Mouse (Mus musculus) stomach, postnatal 0 days (tissue): ENCODE data around the gene Pan3. TPM values are rescaled to one million over a fixed set of nuclear protein-coding genes. Genes with fewer than 3 reads are reported as not detected.
A peak's percentile ranks its signal among the peaks of the same experiment; 100 is the strongest.

ENCODE experiments used
- ATAC-seq: fragments of 200-750 bp; cut with Nextera tagmentation; 2 replicates; pipeline ENCODE4 v1.8.0; 2017; ENCODE audit not compliant: low FRiP score, low TSS enrichment
- DNase-seq: peaks from one replicate; pipeline ENCODE4 v3.0.0-alpha.2; 2016; ENCODE audit warnings: low spot score
- H3K27ac ChIP-seq: fragments of 300-500 bp; sonication (generic); replicated peaks from 2 replicates; pipeline ENCODE4 v1.5.1; 2014; ENCODE audit warnings: mild to moderate bottlenecking, control low read depth
- H3K27me3 ChIP-seq: fragments of 300-500 bp; sonication (generic); 2 replicates; pipeline ENCODE4 v1.6.1; 2014; ENCODE audit warnings: low read length; ENCODE audit not compliant: control insufficient read depth, insufficient read depth
- H3K36me3 ChIP-seq: fragments of 300-500 bp; sonication (generic); 2 replicates; pipeline ENCODE4 v1.6.1; 2014; ENCODE audit warnings: low read length, mixed read lengths; ENCODE audit not compliant: control insufficient read depth, insufficient read depth
- H3K4me1 ChIP-seq: fragments of 300-500 bp; sonication (generic); replicated peaks from 2 replicates; pipeline ENCODE4 v1.6.1; 2014; ENCODE audit warnings: antibody characterized with exemption; ENCODE audit not compliant: control insufficient read depth, insufficient read depth
- H3K4me2 ChIP-seq: fragments of 300-500 bp; sonication (generic); replicated peaks from 2 replicates; pipeline ENCODE4 v1.6.1; 2014; ENCODE audit warnings: low read depth, mild to moderate bottlenecking, control low read depth, moderate library complexity
- H3K4me3 ChIP-seq: fragments of 300-500 bp; sonication (generic); 2 replicates; pipeline ENCODE4 v1.5.1; 2014; ENCODE audit warnings: low read depth, low read length, control low read depth
- H3K9ac ChIP-seq: fragments of 300-500 bp; sonication (generic); 2 replicates; pipeline ENCODE4 v1.6.1; 2014; ENCODE audit warnings: mild to moderate bottlenecking, low read length, control low read depth, mixed read lengths
- H3K9me3 ChIP-seq: fragments of 300-500 bp; sonication (generic); 2 replicates; pipeline ENCODE4 v1.6.1; 2016; ENCODE audit warnings: low read length; ENCODE audit not compliant: control insufficient read depth
- CTCF ChIP-seq: IDR thresholded peaks from 2 replicates; pipeline ENCODE4 v1.5.1; 2016; ENCODE audit warnings: antibody characterized with exemption, low read depth, mild to moderate bottlenecking, moderate library complexity
- EP300 ChIP-seq: optimal IDR thresholded peaks from 2 replicates; pipeline ENCODE3; 2016; ENCODE audit warnings: antibody characterized with exemption
- WGBS: fragments of 180-500 bp; shearing (Covaris S2); extraction: QIAGEN DNeasy Blood & Tissue Kit; methylation state at CpG from one replicate; pipeline ENCODE4 v1.1.7; 2014; 5-methylcytosine and 5-hydroxymethylcytosine counted together
- polyA plus RNA-seq: library from polyadenylated mRNA; unstranded; fragments of >200 nt; fragmentation: Nextera tagmentation; extraction: Ambion mirVana; gene quantifications from 2 replicates; pipeline ENCODE4 v1.2.1, GENCODE M21; 2015

Pan3 gene
- polyA plus RNA-seq, 1 experiment from 2014 or later = 38.4 TPM

GRCm38 (mm10) chr5:147444757-147445156 lies 14.8 kb downstream of the Pan3 start:
- Histone ChIP-seq H3K9ac (no peak overlapping the region), H3K9me3 (no peaks in the 10 kb centered on the region), H3K36me3 (no peaks in the 10 kb centered on the region), H3K4me1 (0 out of 2 replicates have a peak, but pooled peaks cover 3% of the 10 kb centered on the region), H3K27ac (no peak overlapping the region), H3K4me2 (no peak overlapping the region), H3K4me3 (no peak overlapping the region), H3K27me3 (no peaks in the 10 kb centered on the region)
- 81% methylated on average over 2 of the region's 2 CpGs for WGBS
- ATAC-seq (no peak), DNase-seq (no peak)
- TF ChIP-seq EP300 (no peak), CTCF (no peak)

GRCm38 (mm10) chr5:147445252-147445651 lies 15.3 kb downstream of the Pan3 start:
- H3K9me3 ChIP-seq = no peaks in the 10 kb centered on the region
- WGBS = 80% methylated on average over 4 of the region's 4 CpGs
- no peak overlapping the region for H3K4me2 ChIP-seq
- ATAC-seq = no peak
- DNase-seq = no peak
- no peak overlapping the region for H3K4me3 ChIP-seq
- H3K27me3 ChIP-seq = no peaks in the 10 kb centered on the region
- 0 out of 2 replicates have a peak, but pooled peaks cover 3% of the 10 kb centered on the region for H3K4me1 ChIP-seq
- no peaks in the 10 kb centered on the region for H3K36me3 ChIP-seq
- H3K9ac ChIP-seq = no peak overlapping the region
- TF ChIP-seq CTCF (no peak), EP300 (no peak)
- no peak overlapping the region for H3K27ac ChIP-seq

- TF ChIP-seq EP300 (no peak), CTCF (no peak)
- Histone ChIP-seq H3K4me2 (no peak overlapping the region), H3K4me3 (no peak overlapping the region), H3K9ac (no peak overlapping the region), H3K4me1 (0 out of 2 replicates have a peak, but pooled peaks cover 3% of the 10 kb centered on the region), H3K36me3 (no peaks in the 10 kb centered on the region), H3K9me3 (no peaks in the 10 kb centered on the region), H3K27me3 (no peaks in the 10 kb centered on the region), H3K27ac (no peak overlapping the region)
- DNase-seq (no peak), ATAC-seq (no peak)
- 64% methylated on average over 4 of the region's 4 CpGs for WGBS
Observed at GRCm38 (mm10) chr5:147448526-147448925, 18.6 kb downstream of the Pan3 start.

- ATAC-seq (peak; percentile 71; the same call in 1 of the 2 replicates), DNase-seq (no peak)
- no peaks in the 10 kb centered on the region for H3K9me3 ChIP-seq
- 0 out of 2 replicates have a peak, but pooled peaks cover 3% of the 10 kb centered on the region for H3K4me1 ChIP-seq
- H3K27me3 ChIP-seq = no peaks in the 10 kb centered on the region
- no peak overlapping the region for H3K27ac ChIP-seq
- H3K36me3 ChIP-seq = no peaks in the 10 kb centered on the region
- no peak for TF ChIP-seq CTCF
- TF ChIP-seq EP300 = no peak
- 61% methylated on average over 4 of the region's 4 CpGs for WGBS
- H3K9ac ChIP-seq = no peak overlapping the region
- H3K4me2 ChIP-seq = no peak overlapping the region
- H3K4me3 ChIP-seq = no peak overlapping the region
Observed at GRCm38 (mm10) chr5:147448933-147449332, 19.0 kb downstream of the Pan3 start.

- H3K4me3 ChIP-seq = no peak overlapping the region
- ATAC-seq (no peak), DNase-seq (no peak)
- H3K4me1 ChIP-seq = no peaks in the 10 kb centered on the region
- WGBS = 62% methylated on average over 4 of the region's 4 CpGs
- H3K36me3 ChIP-seq = no peaks in the 10 kb centered on the region
- no peaks in the 10 kb centered on the region for H3K9me3 ChIP-seq
- H3K9ac ChIP-seq = no peak overlapping the region
- H3K27ac ChIP-seq = no peak overlapping the region
- TF ChIP-seq CTCF (no peak), EP300 (no peak)
- H3K4me2 ChIP-seq = no peak overlapping the region
- H3K27me3 ChIP-seq = no peaks in the 10 kb centered on the region
Observed at GRCm38 (mm10) chr5:147456491-147456890, 26.5 kb downstream of the Pan3 start.

- DNase-seq (peak; percentile 74), ATAC-seq (peak; percentile 97)
- Histone ChIP-seq H3K4me3 (no peak overlapping the region), H3K9ac (no peak overlapping the region), H3K27me3 (no peaks in the 10 kb centered on the region), H3K4me2 (no peak overlapping the region), H3K36me3 (no peaks in the 10 kb centered on the region), H3K9me3 (no peaks in the 10 kb centered on the region), H3K27ac (peak overlapping the region; percentile 35; the same call in 1 of the 2 replicates), H3K4me1 (no peaks in the 10 kb centered on the region)
- 35% methylated on average over 4 of the region's 4 CpGs for WGBS
- TF ChIP-seq CTCF = no peak
- no peak for TF ChIP-seq EP300
Observed at GRCm38 (mm10) chr5:147459821-147460567, 30.0 kb downstream of the Pan3 start.
